Mouse (Mus musculus) spleen, adult 2 months (tissue): ENCODE results near the gene Tap2. TPM values are rescaled to one million over a fixed set of nuclear protein-coding genes. Genes with fewer than 3 reads are reported as not detected.

Experiments
- DNase-seq, 2 experiments: peaks; one replicate each; pipeline versions ENCODE4 v3.0.0 to v3.0.0-alpha.2; 2012 to 2021; ENCODE audit warnings: low spot score in 2 of 2, low read depth in 1 of 2
- H3K27ac ChIP-seq: fragments of 200-500 bp; 2 replicates; pipeline ENCODE4 v1.5.1; 2012; ENCODE audit warnings: low read length, inconsistent platforms; ENCODE audit not compliant: insufficient read depth
- H3K27me3 ChIP-seq: fragments of 200-500 bp; 2 replicates; pipeline ENCODE4 v1.6.1; 2012; ENCODE audit warnings: mild to moderate bottlenecking, moderate library complexity, low read length, inconsistent platforms; ENCODE audit not compliant: control insufficient read depth, insufficient read depth
- H3K36me3 ChIP-seq: fragments of 200-500 bp; 2 replicates; pipeline ENCODE4 v1.6.1; 2012; ENCODE audit warnings: mild to moderate bottlenecking, low read length, inconsistent platforms; ENCODE audit not compliant: control insufficient read depth, insufficient read depth
- H3K4me1 ChIP-seq: fragments of 200-500 bp; 2 replicates; pipeline ENCODE4 v1.6.1; 2011; ENCODE audit warnings: inconsistent platforms; ENCODE audit not compliant: control insufficient read depth, insufficient read depth, insufficient read length
- H3K4me3 ChIP-seq: fragments of 200-500 bp; 2 replicates; pipeline ENCODE4 v1.5.1; 2011; ENCODE audit warnings: mild to moderate bottlenecking, inconsistent platforms; ENCODE audit not compliant: insufficient read depth, insufficient read length; ENCODE audit errors: extremely low read depth
- CTCF ChIP-seq: fragments of 200-500 bp; IDR thresholded peaks from 2 replicates; pipeline ENCODE4 v1.5.1; 2011; ENCODE audit warnings: mild to moderate bottlenecking, inconsistent platforms; ENCODE audit not compliant: insufficient read depth, insufficient read length, insufficient replicate concordance; ENCODE audit errors: extremely low read depth
- POLR2A ChIP-seq: fragments of 200-500 bp; IDR thresholded peaks from 2 replicates; pipeline ENCODE4 v1.6.1; 2011; ENCODE audit warnings: low read depth, low read length, inconsistent platforms
- WGBS: fragments of 180-500 bp; shearing (Covaris S2); methylation state at CpG from one replicate; pipeline ENCODE4 v1.1.7; 2018; 5-methylcytosine and 5-hydroxymethylcytosine counted together
- polyA plus RNA-seq: library from polyadenylated mRNA; depleted of rRNA; stranded (reverse); fragments of >200 nt; gene quantifications from 2 replicates; pipeline ENCODE4 v1.2.3, GENCODE M21; 2012

Gene Tap2
- polyA plus RNA-seq, 1 experiment: 83.0 TPM

DNA sequence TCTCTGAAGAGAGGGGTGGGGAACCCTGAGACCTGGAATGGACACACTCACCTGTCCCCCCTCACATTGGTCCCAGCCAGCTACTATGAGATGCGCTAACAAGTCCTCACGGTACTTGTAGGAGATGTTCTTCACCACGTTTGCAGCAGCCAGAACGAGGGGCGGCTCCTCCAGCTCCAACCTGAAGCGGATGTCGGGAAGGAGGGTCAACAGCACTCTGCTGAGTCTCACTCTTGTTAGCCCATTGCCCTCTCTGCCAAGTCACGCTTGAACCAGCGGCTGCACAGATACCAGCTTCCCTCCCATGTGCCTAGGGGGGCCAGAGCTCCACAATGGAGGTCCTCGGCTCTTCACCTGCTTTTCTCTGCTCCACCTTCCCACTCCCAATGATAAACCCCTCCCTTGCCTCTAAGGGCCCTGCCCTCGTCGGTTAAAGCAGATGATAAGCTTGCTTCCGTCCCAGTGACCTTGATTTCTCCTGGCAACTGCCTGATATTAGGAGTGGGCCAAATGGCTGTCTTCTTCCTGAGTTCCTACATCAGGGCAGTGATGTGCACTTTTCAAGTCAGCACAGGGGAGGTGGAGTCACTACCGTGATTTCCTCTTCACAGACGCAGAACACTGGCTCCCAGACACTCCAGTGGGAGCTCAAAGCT is 19.6 kb upstream of the Tap2 start:
- peaks cover 24% of the 10 kb centered on the region for H3K36me3 ChIP-seq
- WGBS: 82% methylated on average over 15 of the region's 15 CpGs
- H3K4me3 ChIP-seq: no peak overlapping the region
- H3K4me1 ChIP-seq: peaks cover 14% of the 10 kb centered on the region; the same call in 1 of the 2 replicates
- DNase-seq: no peak
- no peak for TF ChIP-seq POLR2A
- no peak for TF ChIP-seq CTCF
- H3K27ac ChIP-seq: no peak overlapping the region
- no peaks in the 10 kb centered on the region for H3K27me3 ChIP-seq

DNA sequence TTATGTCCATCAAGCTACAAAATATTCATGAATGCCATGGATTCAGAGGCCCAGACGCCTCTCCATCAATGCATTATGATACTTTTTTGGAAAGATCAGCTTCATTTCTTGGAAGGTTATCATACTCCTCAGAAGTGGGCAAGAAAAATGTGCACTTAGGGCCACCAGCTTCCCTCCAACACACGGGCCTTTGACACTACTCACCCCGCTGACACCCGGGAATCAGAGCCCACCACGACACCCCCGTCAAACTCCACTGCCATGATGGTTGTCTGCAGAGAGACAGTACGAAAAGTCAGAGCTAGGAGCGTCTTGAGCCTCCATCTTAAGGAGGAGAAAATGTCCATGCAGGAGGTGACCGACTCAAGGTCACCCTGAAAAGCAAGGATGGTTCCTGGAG is 17.8 kb upstream of the Tap2 start:
- Histone ChIP-seq H3K4me1 (peaks cover 22% of the 10 kb centered on the region; the same call in 1 of the 2 replicates), H3K27me3 (no peaks in the 10 kb centered on the region), H3K27ac (no peak overlapping the region), H3K36me3 (peaks cover 34% of the 10 kb centered on the region), H3K4me3 (no peak overlapping the region)
- no peak for DNase-seq
- 82% methylated on average over 9 of the region's 9 CpGs for WGBS
- TF ChIP-seq POLR2A (no peak), CTCF (no peak)

- H3K4me1 ChIP-seq: peaks cover 21% of the 10 kb centered on the region; the same call in 1 of the 2 replicates
- peak overlapping the region; percentile 98 for H3K27ac ChIP-seq
- peak overlapping the region; percentile 90 for H3K4me3 ChIP-seq
- peaks cover 39% of the 10 kb centered on the region for H3K36me3 ChIP-seq
- under 1% methylated on average over 14 of the region's 14 CpGs for WGBS
- no peaks in the 10 kb centered on the region for H3K27me3 ChIP-seq
- peak in 1 of 2 experiments; percentile 45 for DNase-seq
- TF ChIP-seq POLR2A (no peak), CTCF (no peak)
These were observed 16.5 kb upstream of the Tap2 start for GRCm38 (mm10) chr17:34186885-34187260.

GRCm38 (mm10) chr17:34187261-34187916 is 15.9 kb upstream of the Tap2 start, which contains the start of the genes Tap1 and Psmb9:
TSS of gene Tap1 (plus strand) at chr17:34187553.
TSS of gene Psmb9 (minus strand) at chr17:34187764.
- H3K27me3 ChIP-seq: no peaks in the 10 kb centered on the region
- H3K27ac ChIP-seq: peak within 1 kb of the TSS; percentile 98
- peaks cover 21% of the 10 kb centered on the region; the same call in 1 of the 2 replicates for H3K4me1 ChIP-seq
- DNase-seq: peak; percentile 97 to 100
- peaks cover 39% of the 10 kb centered on the region for H3K36me3 ChIP-seq
- TF ChIP-seq POLR2A: peak; percentile 91
- no peak for TF ChIP-seq CTCF
- H3K4me3 ChIP-seq: peak within 1 kb of the TSS; percentile 90
- WGBS: under 1% methylated on average over 46 of the region's 46 CpGs

DNA sequence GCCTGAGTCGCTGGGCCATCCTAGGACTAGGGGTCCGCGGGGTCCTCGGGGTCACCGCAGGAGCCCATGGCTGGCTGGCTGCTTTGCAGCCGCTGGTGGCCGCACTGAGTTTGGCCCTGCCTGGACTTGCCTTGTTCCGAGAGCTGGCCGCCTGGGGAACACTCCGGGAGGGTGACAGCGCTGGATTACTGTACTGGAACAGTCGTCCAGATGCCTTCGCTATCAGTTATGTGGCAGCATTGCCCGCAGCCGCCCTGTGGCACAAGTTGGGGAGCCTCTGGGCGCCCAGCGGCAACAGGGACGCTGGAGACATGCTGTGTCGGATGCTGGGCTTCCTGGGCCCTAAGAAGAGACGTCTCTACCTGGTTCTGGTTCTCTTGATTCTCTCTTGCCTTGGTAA is 15.3 kb upstream of the Tap2 start:
- peaks cover 21% of the 10 kb centered on the region; the same call in 1 of the 2 replicates for H3K4me1 ChIP-seq
- H3K27ac ChIP-seq: peak overlapping the region; percentile 98
- TF ChIP-seq POLR2A (no peak), CTCF (no peak)
- peaks cover 41% of the 10 kb centered on the region for H3K36me3 ChIP-seq
- H3K27me3 ChIP-seq: no peaks in the 10 kb centered on the region
- DNase-seq: no peak
- H3K4me3 ChIP-seq: peak overlapping the region; percentile 90
- WGBS: 0% methylated on average over 20 of the region's 20 CpGs

- TF ChIP-seq POLR2A: no peak
- no peak for TF ChIP-seq CTCF
- peak overlapping the region; percentile 38; the same call in 1 of the 2 replicates for H3K27ac ChIP-seq
- peaks cover 39% of the 10 kb centered on the region for H3K36me3 ChIP-seq
- no peaks in the 10 kb centered on the region for H3K27me3 ChIP-seq
- peak overlapping the region; percentile 54 for H3K4me3 ChIP-seq
- 39% methylated on average over 6 of the region's 6 CpGs for WGBS
- H3K4me1 ChIP-seq: peaks cover 21% of the 10 kb centered on the region; the same call in 1 of the 2 replicates
- DNase-seq: no peak
These were observed 14.3 kb upstream of the Tap2 start for GRCm38 (mm10) chr17:34188986-34189385.
